Mouse (Mus musculus): ENCODE measurements around the gene Rbpjl.

GRCm38 (mm10) chr2:164377478-164378426 is 25.2 kb upstream of the Rbpjl start:
- TF ChIP-seq CTCF (IDR thresholded peaks at IDR 0.05) = no peak
- no peak for TF ChIP-seq POLR2A (IDR thresholded peaks at IDR 0.05; ENCODE audit: insufficient read depth, low read depth, low read length)
